Comparison of ENCODE assay signal across 2 mouse cellular contexts in genomic region chr11:54931405-54932093, GRCm38 (mm10).
TF ChIP-seq lines count a peak whose summit lies in the region.

No protein-coding gene starts in this region.

TF ChIP-seq in C2C12, 6 proteins besides CTCF, POLR2A, EP300 and RAD21:
- no peak for TF ChIP-seq MYOG (IDR thresholded peaks at IDR 0.05; ENCODE audit: control insufficient read depth, extremely low read depth, insufficient read length)
- TF ChIP-seq MAX (IDR thresholded peaks at IDR 0.05) = no peak
- TF ChIP-seq CEBPB (IDR thresholded peaks at IDR 0.05; ENCODE audit: low read depth) = no peak
- no peak for TF ChIP-seq MYOD1 (IDR thresholded peaks at IDR 0.05; ENCODE audit: control insufficient read depth, insufficient read length, low read depth)
- no peak for TF ChIP-seq USF1 (IDR thresholded peaks at IDR 0.05; ENCODE audit: low read depth)
- no peak for TF ChIP-seq FOSL1 (IDR thresholded peaks at IDR 0.05; ENCODE audit: insufficient read depth, low read length, poor library complexity, severe bottlenecking)

TF ChIP-seq in MEL, 35 proteins besides CTCF, POLR2A, EP300 and RAD21 (continued from another document):
- TF ChIP-seq ZNF384 (IDR thresholded peaks at IDR 0.05; ENCODE audit: low read depth, low read length) (peak; percentile 57), MXI1 (IDR thresholded peaks at IDR 0.05; ENCODE audit: low read depth, low read length) (no peak), MAZ (IDR thresholded peaks at IDR 0.05; ENCODE audit: low read depth, low read length) (0 out of 2 replicates have a peak, but pooled peaks have one; percentile 59), SMC3 (IDR thresholded peaks at IDR 0.05; ENCODE audit: low read depth, low read length) (peak; percentile 94), KAT2A (conservative IDR thresholded peaks at IDR 0.05; ENCODE audit: low read depth, low read length) (no peak)
TF ChIP-seq in MEL: peak in this region for 5.
